Mouse (Mus musculus): ENCODE data around the gene Loxl1. TPM values are rescaled to one million over a fixed set of nuclear protein-coding genes. Genes with fewer than 3 reads are reported as not detected.
A peak's percentile ranks its signal among the peaks of the same experiment; 100 is the strongest.
"Not testable (repeated sequence)": the region's sequence is repeated elsewhere in the genome, so short reads cannot be mapped to it uniquely, and the experiment has no call there.

Gene Loxl1
- polyA plus RNA-seq, 1 experiment: 5.2 TPM

DNA sequence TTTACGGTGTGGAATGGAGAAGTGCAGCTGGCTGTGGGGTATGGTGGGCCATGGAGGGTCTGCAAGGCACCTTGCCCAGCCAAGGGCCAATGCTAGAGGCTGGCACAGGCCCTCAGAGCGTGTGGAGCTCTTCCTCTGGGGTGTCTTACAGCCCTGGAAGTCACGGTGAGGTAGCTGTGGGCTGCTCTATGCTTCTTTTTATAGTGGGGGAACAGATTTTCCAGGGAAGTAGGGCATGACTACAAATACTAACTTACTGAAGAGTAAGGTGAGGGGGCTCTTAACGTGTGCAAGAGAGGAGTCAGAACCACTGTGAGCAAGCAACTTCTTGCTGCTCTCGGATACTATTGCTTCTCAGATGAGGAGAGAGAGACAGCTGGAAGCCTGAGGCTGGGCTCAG lies 50.5 kb downstream of the Loxl1 start:
- Histone ChIP-seq H3K4me3 (replicated peaks; ENCODE audit: control insufficient read depth, low read depth, low read length) (no peak overlapping the region), H3K27ac (ENCODE audit: control insufficient read depth, insufficient read depth, low read depth, low read length, poor library complexity) (no peak overlapping the region), H3K4me1 (ENCODE audit: control insufficient read depth, insufficient read depth, low read length) (peaks cover 1% of the 10 kb centered on the region; the same call in 1 of the 2 replicates)
- WGBS: 87% methylated on average over 5 of the region's 5 CpGs
- TF ChIP-seq POLR2A (IDR thresholded peaks at IDR 0.05; ENCODE audit: borderline replicate concordance, control insufficient read depth, low read depth, low read length): no peak
- no peak for TF ChIP-seq CTCF (IDR thresholded peaks at IDR 0.05; ENCODE audit: control insufficient read depth, insufficient read depth, low read length)

- Histone ChIP-seq H3K4me1 (ENCODE audit: control insufficient read depth, insufficient read depth, low read length) (peaks cover 11% of the 10 kb centered on the region), H3K27ac (ENCODE audit: control insufficient read depth, insufficient read depth, low read depth, low read length, poor library complexity) (peak overlapping the region; percentile 36), H3K4me3 (replicated peaks; ENCODE audit: control insufficient read depth, low read depth, low read length) (no peak overlapping the region)
- TF ChIP-seq CTCF (IDR thresholded peaks at IDR 0.05; ENCODE audit: control insufficient read depth, insufficient read depth, low read length): no peak
- TF ChIP-seq POLR2A (IDR thresholded peaks at IDR 0.05; ENCODE audit: borderline replicate concordance, control insufficient read depth, low read depth, low read length): no peak
- 46% methylated on average over 10 of the region's 10 CpGs for WGBS
Measured at GRCm38 (mm10) chr9:58255704-58256685, 57.0 kb downstream of the Loxl1 start.

DNA sequence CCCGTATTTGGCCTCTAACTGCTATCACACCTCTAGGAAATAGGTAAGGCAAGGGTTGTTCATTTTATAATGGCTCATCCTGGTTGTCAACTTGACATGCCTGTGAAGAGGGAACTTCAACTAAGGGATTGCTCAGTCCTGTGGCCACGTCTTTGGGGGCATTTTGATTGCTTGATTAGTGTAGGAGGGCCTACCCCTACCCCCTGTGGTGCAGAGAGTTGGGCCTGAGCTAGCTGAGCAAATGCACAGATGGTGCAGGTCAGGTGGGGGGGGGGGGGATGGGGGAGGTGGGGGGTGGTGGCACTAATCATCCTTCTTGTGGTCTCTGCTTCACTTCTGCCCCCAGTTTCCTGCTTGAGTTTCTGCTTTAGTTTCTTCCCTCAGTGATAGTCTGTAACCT lies 57.9 kb downstream of the Loxl1 start:
- TF ChIP-seq CTCF (IDR thresholded peaks at IDR 0.05; ENCODE audit: control insufficient read depth, insufficient read depth, low read length) (no peak), POLR2A (IDR thresholded peaks at IDR 0.05; ENCODE audit: borderline replicate concordance, control insufficient read depth, low read depth, low read length) (no peak)
- WGBS: 47% methylated on average over 2 of the region's 2 CpGs

GRCm38 (mm10) chr9:58253805-58254122 lies 59.2 kb downstream of the Loxl1 start:
- Histone ChIP-seq H3K27ac (ENCODE audit: control insufficient read depth, insufficient read depth, low read depth, low read length, poor library complexity) (peak overlapping the region; percentile 74), H3K4me1 (ENCODE audit: control insufficient read depth, insufficient read depth, low read length) (peaks cover 12% of the 10 kb centered on the region), H3K4me3 (replicated peaks; ENCODE audit: control insufficient read depth, low read depth, low read length) (peak overlapping the region; percentile 70)
- WGBS: 53% methylated on average over 5 of the region's 5 CpGs

More for the DNA sequence above, 57.9 kb downstream of the Loxl1 start:
- H3K27ac ChIP-seq (ENCODE audit: control insufficient read depth, insufficient read depth, low read depth, low read length, poor library complexity): peak overlapping the region; percentile 42
- H3K4me1 ChIP-seq (ENCODE audit: control insufficient read depth, insufficient read depth, low read length): peaks cover 12% of the 10 kb centered on the region
- no peak overlapping the region for H3K4me3 ChIP-seq (replicated peaks; ENCODE audit: control insufficient read depth, low read depth, low read length)

- WGBS: under 1% methylated on average over 31 of the region's 31 CpGs
- H3K4me1 ChIP-seq (ENCODE audit: control insufficient read depth, insufficient read depth, low read length): peaks cover 12% of the 10 kb centered on the region
- TF ChIP-seq CTCF (IDR thresholded peaks at IDR 0.05; ENCODE audit: control insufficient read depth, insufficient read depth, low read length): peak; percentile 89
- peak; percentile 75; the same call in 1 of the 2 replicates for TF ChIP-seq POLR2A (IDR thresholded peaks at IDR 0.05; ENCODE audit: borderline replicate concordance, control insufficient read depth, low read depth, low read length)
- peak within 1 kb of the TSS; percentile 70 for H3K4me3 ChIP-seq (replicated peaks; ENCODE audit: control insufficient read depth, low read depth, low read length)
- H3K27ac ChIP-seq (ENCODE audit: control insufficient read depth, insufficient read depth, low read depth, low read length, poor library complexity): peak within 1 kb of the TSS; percentile 74
Measured at GRCm38 (mm10) chr9:58253033-58253804, 59.8 kb downstream of the Loxl1 start, which contains the start of gene Stoml1. Gene Stoml1, plus strand, starts transcription at chr9:58253164.

DNA sequence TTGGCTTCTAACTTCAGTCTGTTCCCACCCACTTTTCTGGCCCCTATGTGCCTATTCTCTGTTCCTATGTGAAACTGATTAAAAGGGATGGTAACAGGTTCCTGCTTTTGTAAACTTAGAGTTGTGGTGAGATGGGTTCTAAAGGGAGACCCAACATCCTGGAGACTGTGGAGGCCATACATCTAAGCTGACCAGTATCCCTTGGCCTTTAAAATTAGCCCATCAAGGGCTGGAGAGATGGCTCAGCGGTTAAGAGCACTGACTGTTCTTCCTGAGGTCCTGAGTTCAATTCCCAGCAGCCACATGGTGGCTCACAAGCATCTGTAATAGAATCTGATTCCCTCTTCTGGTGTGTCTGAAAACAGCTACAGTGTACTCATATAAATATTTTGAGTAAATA lies 62.3 kb downstream of the Loxl1 start:
- not testable (repeated sequence) for H3K4me1 ChIP-seq (ENCODE audit: control insufficient read depth, insufficient read depth, low read length); H3K4me3 ChIP-seq (replicated peaks; ENCODE audit: control insufficient read depth, low read depth, low read length); H3K27ac ChIP-seq (ENCODE audit: control insufficient read depth, insufficient read depth, low read depth, low read length, poor library complexity)
- WGBS: 95% methylated on average over 1 of the region's 1 CpGs

DNA sequence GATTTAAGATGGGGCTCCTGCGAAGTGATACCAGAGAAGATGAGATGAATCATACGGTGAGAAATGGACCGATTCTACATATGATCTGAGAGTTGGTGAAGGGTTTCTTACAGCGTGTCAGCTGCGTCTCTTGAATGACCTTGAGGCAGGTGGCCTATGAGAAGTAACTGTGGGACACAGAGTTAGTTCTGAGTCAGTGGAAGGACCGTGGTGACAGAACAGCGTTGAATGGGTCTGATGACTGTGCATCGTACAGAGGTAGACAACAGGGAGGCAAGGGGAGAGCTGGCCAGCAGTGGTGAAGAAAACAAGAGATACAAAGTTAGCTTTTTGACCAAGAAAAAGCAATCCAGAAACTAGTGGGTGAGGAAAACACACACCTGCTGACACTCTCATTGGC lies 62.7 kb downstream of the Loxl1 start:
- no peak for TF ChIP-seq POLR2A (IDR thresholded peaks at IDR 0.05; ENCODE audit: borderline replicate concordance, control insufficient read depth, low read depth, low read length)
- TF ChIP-seq CTCF (IDR thresholded peaks at IDR 0.05; ENCODE audit: control insufficient read depth, insufficient read depth, low read length): no peak
- no peak overlapping the region for H3K4me3 ChIP-seq (replicated peaks; ENCODE audit: control insufficient read depth, low read depth, low read length)
- H3K27ac ChIP-seq (ENCODE audit: control insufficient read depth, insufficient read depth, low read depth, low read length, poor library complexity): no peak overlapping the region
- H3K4me1 ChIP-seq (ENCODE audit: control insufficient read depth, insufficient read depth, low read length): peaks cover 6% of the 10 kb centered on the region; the same call in 1 of the 2 replicates
- WGBS: 79% methylated on average over 8 of the region's 8 CpGs

DNA sequence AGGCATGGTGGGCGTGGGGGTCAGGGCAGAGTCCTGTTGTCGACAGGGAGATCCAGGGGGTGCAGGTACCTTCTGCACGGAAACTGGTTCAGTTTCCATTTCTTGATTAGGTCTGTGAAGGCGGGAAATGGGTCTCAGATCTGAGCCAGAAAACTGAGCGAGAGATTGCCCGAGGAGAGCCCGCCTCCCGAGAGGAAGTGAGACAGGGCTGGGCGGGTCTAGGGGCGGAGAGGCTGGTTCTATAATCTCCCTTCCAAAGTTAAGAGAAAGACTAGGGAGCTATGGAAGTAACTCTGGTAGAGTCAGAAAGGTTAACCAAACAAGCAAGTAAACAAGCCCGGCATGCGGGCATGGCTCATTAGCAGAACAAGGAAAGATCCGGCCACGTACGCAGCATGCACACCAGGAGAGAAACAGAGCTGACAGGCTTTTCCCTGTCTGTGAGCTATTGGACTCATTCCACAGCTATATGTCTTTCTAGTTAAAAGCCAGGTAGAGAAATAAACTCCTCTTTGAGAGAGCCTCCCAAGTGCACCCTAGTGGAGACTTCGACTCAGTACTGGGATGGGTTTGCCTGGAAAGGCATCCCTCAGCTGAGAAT lies 63.3 kb downstream of the Loxl1 start, which contains the start of gene Pml:
Gene Pml (minus strand): TSS at position 195 of the 601 bp plus-strand sequence.
- H3K27ac ChIP-seq (ENCODE audit: control insufficient read depth, insufficient read depth, low read depth, low read length, poor library complexity): peak within 1 kb of the TSS; percentile 85
- TF ChIP-seq POLR2A (IDR thresholded peaks at IDR 0.05; ENCODE audit: borderline replicate concordance, control insufficient read depth, low read depth, low read length) (peak; percentile 54), CTCF (IDR thresholded peaks at IDR 0.05; ENCODE audit: control insufficient read depth, insufficient read depth, low read length) (no peak)
- H3K4me1 ChIP-seq (ENCODE audit: control insufficient read depth, insufficient read depth, low read length): peaks cover 5% of the 10 kb centered on the region; the same call in 1 of the 2 replicates
- under 1% methylated on average over 16 of the region's 16 CpGs for WGBS
- H3K4me3 ChIP-seq (replicated peaks; ENCODE audit: control insufficient read depth, low read depth, low read length): peak within 1 kb of the TSS; percentile 84

All from bone marrow, adult 2 months (tissue).